Mouse (Mus musculus): ENCODE results near the gene Zfp12.
"Not testable (repeated sequence)": the region's sequence is repeated elsewhere in the genome, so short reads cannot be mapped to it uniquely, and the experiment has no call there.

Zfp12 gene

GRCm38 (mm10) chr5:143235028-143235693 is at the start of gene Zfp12:
Gene Zfp12 (plus strand): TSS chr5:143235163.
- DNase-seq, result peak; percentile 96

- not testable (repeated sequence) for DNase-seq
These were observed 46.9 kb upstream of the Zfp12 start for GRCm38 (mm10) chr5:143188014-143188413.

- DNase-seq, result no peak
These were observed 42.2 kb upstream of the Zfp12 start for GRCm38 (mm10) chr5:143192806-143193205.

- not testable (repeated sequence) for DNase-seq
These were observed 40.2 kb upstream of the Zfp12 start for GRCm38 (mm10) chr5:143194747-143195146.

GRCm38 (mm10) chr5:143195166-143195565 is 39.8 kb upstream of the Zfp12 start:
- no peak for DNase-seq

- no peak for DNase-seq
These were observed 38.5 kb upstream of the Zfp12 start for GRCm38 (mm10) chr5:143196506-143196905.

- DNase-seq, result no peak
These were observed 29.9 kb upstream of the Zfp12 start for GRCm38 (mm10) chr5:143205015-143205414.

GRCm38 (mm10) chr5:143213832-143214231 is 21.1 kb upstream of the Zfp12 start:
- no peak for DNase-seq

- no peak for DNase-seq
These were observed 14.0 kb upstream of the Zfp12 start for GRCm38 (mm10) chr5:143220996-143221395.

- DNase-seq, result no peak
These were observed 12.7 kb upstream of the Zfp12 start for GRCm38 (mm10) chr5:143222287-143222686.

GRCm38 (mm10) chr5:143226790-143227189 is 8.2 kb upstream of the Zfp12 start, which contains the start of gene Spdye4a:
Gene Spdye4a (minus strand): TSS chr5:143226890.
- DNase-seq, result no peak

- peak; percentile 10 for DNase-seq
These were observed 1.1 kb downstream of the Zfp12 start for GRCm38 (mm10) chr5:143236036-143236435.

- no peak for DNase-seq
These were observed 10.0 kb downstream of the Zfp12 start for GRCm38 (mm10) chr5:143244926-143245325.

- no peak for DNase-seq
These were observed 17.1 kb downstream of the Zfp12 start for GRCm38 (mm10) chr5:143252039-143252438.

GRCm38 (mm10) chr5:143252791-143253185 is 17.8 kb downstream of the Zfp12 start:
- DNase-seq, result no peak

- DNase-seq, result no peak
These were observed 18.4 kb downstream of the Zfp12 start for GRCm38 (mm10) chr5:143253186-143253880.

- DNase-seq, result no peak
These were observed 19.0 kb downstream of the Zfp12 start for GRCm38 (mm10) chr5:143253881-143254486.

GRCm38 (mm10) chr5:143254487-143255130 is 19.6 kb downstream of the Zfp12 start:
- DNase-seq, result no peak

GRCm38 (mm10) chr5:143255131-143255519 is 20.2 kb downstream of the Zfp12 start:
- DNase-seq, result peak; percentile 13

GRCm38 (mm10) chr5:143255802-143256201 is 20.8 kb downstream of the Zfp12 start:
- no peak for DNase-seq

- no peak for DNase-seq
These were observed 26.7 kb downstream of the Zfp12 start for GRCm38 (mm10) chr5:143261636-143262035.

- DNase-seq, result no peak
These were observed 29.7 kb downstream of the Zfp12 start for GRCm38 (mm10) chr5:143264689-143265088.

- no peak for DNase-seq
These were observed 30.4 kb downstream of the Zfp12 start for GRCm38 (mm10) chr5:143265409-143265808.
